Mouse (Mus musculus) C2C12 (cell line): ENCODE data around the gene March9. TPM values are rescaled to one million over a fixed set of nuclear protein-coding genes. Genes with fewer than 3 reads are reported as not detected.

Experiments used
- H3K27me3 ChIP-seq: one replicate; pipeline ENCODE4 v1.6.1; 2011; ENCODE audit not compliant: control insufficient read depth, insufficient read depth, insufficient read length
- H3K36me3 ChIP-seq: one replicate; pipeline ENCODE4 v1.6.1; 2011; ENCODE audit not compliant: control insufficient read depth, insufficient read depth
- H3K4me3 ChIP-seq: one replicate; pipeline ENCODE4 v1.5.1; 2011; ENCODE audit warnings: mild to moderate bottlenecking, control low read depth; ENCODE audit not compliant: poor library complexity, insufficient read depth, severe bottlenecking
- H3K79me2 ChIP-seq: one replicate; pipeline ENCODE4 v1.6.1; 2011; ENCODE audit not compliant: control insufficient read depth, insufficient read depth
- H3K79me3 ChIP-seq: one replicate; pipeline ENCODE4 v1.6.1; 2011; ENCODE audit warnings: low read depth, control low read depth
- H3ac ChIP-seq: one replicate; pipeline ENCODE3; 2011; ENCODE audit warnings: low read depth; ENCODE audit not compliant: control insufficient read depth, insufficient read length
- CEBPB ChIP-seq: IDR thresholded peaks from one replicate; pipeline ENCODE4 v1.6.1; 2011; ENCODE audit warnings: low read depth, mild to moderate bottlenecking, control low read depth, moderate library complexity
- CTCF ChIP-seq: IDR thresholded peaks from one replicate; pipeline ENCODE4 v1.5.1; 2011; ENCODE audit not compliant: control insufficient read depth, insufficient read depth, insufficient read length
- FOSL1 ChIP-seq: IDR thresholded peaks from one replicate; pipeline ENCODE4 v1.8.0; 2011; ENCODE audit warnings: mild to moderate bottlenecking, low read length; ENCODE audit not compliant: poor library complexity, insufficient read depth, severe bottlenecking
- MAX ChIP-seq: IDR thresholded peaks from one replicate; pipeline ENCODE4 v1.6.1; 2011; ENCODE audit warnings: mild to moderate bottlenecking, control low read depth
- MYOD1 ChIP-seq: IDR thresholded peaks from one replicate; pipeline ENCODE4 v1.6.1; 2011; ENCODE audit warnings: low read depth; ENCODE audit not compliant: control insufficient read depth, insufficient read length
- MYOG ChIP-seq: IDR thresholded peaks from one replicate; pipeline ENCODE4 v1.6.1; 2011; ENCODE audit not compliant: control insufficient read depth, insufficient read length; ENCODE audit errors: extremely low read depth
- USF1 ChIP-seq: IDR thresholded peaks from one replicate; pipeline ENCODE4 v1.6.1; 2011; ENCODE audit warnings: low read depth, mild to moderate bottlenecking, control low read depth, moderate library complexity
- polyA plus RNA-seq: library from polyadenylated mRNA; unstranded; fragments of >200 nt; fragmentation: generic; extraction: Trizol; gene quantifications from one replicate; pipeline ENCODE4 v1.2.1, GENCODE M21; 2012; ENCODE audit warnings: missing spikeins

The March9 gene
- polyA plus RNA-seq, 1 experiment = 3.0 TPM

DNA sequence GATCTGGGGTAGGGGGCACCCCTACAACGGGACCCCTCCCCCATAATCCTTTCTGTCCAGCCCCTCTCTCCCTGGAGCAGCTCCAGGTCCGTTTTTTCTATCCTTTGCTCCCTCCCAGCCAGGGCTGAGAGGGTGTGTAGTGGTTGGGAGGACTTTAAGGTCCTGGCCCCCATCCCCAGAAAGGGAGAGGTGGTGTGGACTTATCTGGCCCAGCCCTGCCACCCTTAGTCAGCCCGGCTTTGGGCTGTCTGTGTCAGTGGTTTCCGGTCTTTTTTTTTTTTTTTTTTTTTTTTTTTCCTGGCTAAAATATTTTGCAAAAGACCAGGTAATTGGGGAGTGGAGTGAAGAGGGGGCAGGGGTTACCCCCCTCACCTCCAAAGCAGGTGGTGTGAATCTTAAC, 32.8 kb upstream of the March9 start:
- H3K27me3 ChIP-seq = no peaks in the 10 kb centered on the region
- peaks cover 3% of the 10 kb centered on the region for H3K36me3 ChIP-seq
- H3K79me2 ChIP-seq = no peaks in the 10 kb centered on the region
- no peak overlapping the region for H3K4me3 ChIP-seq
- no peak overlapping the region for H3ac ChIP-seq
- TF ChIP-seq MYOG (no peak), CTCF (no peak), MAX (no peak)
- no peaks in the 10 kb centered on the region for H3K79me3 ChIP-seq

DNA sequence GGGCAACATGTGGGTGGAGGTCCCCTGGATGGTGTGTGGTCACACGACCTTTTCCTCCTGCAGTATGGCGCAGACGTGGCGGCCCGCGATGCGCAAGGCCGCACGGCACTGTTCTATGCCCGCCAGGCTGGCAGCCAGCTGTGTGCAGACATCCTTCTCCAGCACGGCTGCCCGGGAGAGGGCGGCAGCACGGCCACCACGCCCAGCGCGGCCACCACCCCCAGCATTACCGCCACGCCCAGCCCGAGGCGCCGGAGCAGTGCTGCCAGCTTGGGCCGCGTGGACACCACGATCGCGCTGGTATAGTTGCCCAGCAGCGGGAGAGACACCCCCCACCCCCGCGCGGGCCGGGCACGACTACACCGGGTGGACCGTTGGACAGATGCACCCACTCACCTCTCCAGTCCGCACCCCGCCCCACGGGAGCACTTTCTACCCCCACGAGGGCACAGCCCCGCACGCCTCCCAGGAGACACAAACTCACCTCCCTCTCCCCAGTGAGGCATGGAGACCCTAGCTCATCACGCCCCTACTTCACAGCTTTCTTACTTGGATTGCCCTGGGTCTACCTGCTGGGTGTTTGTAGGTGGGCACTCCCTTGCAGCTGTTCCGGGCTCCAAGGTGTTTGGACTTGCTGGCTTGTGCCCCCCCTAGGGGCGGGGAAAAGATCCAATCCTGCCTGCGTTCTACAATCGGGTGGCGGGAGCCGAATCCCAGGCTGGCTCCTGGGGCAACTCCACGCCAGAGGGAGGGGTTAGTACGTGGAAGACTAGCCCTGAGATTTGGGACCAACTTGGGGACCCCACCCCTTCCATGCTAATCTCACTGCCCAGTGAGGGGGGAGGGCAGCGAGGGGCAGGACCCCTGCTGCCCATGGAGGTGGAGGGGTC, 31.8 kb upstream of the March9 start:
- peak overlapping the region; percentile 42 for H3ac ChIP-seq
- no peak for TF ChIP-seq MYOD1
- peak; percentile 47 for TF ChIP-seq MAX
- no peak for TF ChIP-seq MYOG
- no peak for TF ChIP-seq USF1
- TF ChIP-seq CTCF = peak; percentile 50
- TF ChIP-seq CEBPB = no peak
- no peak for TF ChIP-seq FOSL1
- no peaks in the 10 kb centered on the region for H3K79me2 ChIP-seq
- H3K27me3 ChIP-seq = no peaks in the 10 kb centered on the region
- no peaks in the 10 kb centered on the region for H3K79me3 ChIP-seq
- no peaks in the 10 kb centered on the region for H3K36me3 ChIP-seq
- no peak overlapping the region for H3K4me3 ChIP-seq

DNA sequence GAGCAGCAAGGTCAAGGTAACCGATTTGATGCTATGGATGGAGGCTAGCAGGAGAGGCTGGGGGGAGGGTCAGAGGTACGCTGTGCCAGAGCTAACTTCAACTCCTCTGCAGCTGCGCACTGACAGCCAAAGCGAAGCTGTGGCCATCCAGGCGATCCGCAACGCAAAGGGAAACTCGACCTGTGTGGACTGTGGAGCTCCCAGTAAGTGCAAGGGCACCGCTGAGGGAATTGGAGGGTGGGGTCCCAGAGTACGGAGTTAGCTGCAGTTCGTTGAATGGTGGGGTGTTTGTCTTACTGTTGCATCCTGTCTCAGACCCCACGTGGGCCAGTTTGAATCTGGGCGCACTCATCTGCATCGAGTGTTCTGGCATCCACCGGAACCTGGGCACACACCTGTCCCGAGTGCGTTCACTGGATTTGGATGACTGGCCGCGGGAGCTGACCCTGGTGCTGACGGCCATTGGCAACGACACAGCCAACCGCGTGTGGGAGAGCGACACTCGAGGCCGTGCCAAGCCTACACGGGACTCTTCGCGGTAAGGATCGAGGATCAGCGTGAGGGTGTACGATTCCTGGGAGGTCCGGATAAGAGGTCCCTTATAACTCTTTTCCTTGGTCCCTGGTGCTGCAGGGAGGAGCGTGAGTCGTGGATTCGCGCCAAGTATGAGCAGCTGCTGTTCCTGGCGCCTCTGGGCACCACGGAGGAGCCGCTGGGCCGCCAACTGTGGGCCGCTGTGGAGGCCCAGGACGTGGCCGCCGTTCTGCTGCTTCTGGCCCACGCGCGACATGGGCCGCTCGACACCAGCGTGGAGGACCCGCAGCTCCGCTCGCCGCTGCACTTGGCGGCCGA, 30.8 kb upstream of the March9 start:
- H3K4me3 ChIP-seq = peak overlapping the region; percentile 6
- peak overlapping the region; percentile 42 for H3ac ChIP-seq
- H3K27me3 ChIP-seq = no peaks in the 10 kb centered on the region
- H3K79me3 ChIP-seq = no peaks in the 10 kb centered on the region
- H3K79me2 ChIP-seq = no peaks in the 10 kb centered on the region
- no peaks in the 10 kb centered on the region for H3K36me3 ChIP-seq
- TF ChIP-seq MAX (peak; percentile 83), CTCF (no peak), CEBPB (no peak), FOSL1 (no peak), MYOG (no peak), USF1 (no peak), MYOD1 (peak; percentile 34)

DNA sequence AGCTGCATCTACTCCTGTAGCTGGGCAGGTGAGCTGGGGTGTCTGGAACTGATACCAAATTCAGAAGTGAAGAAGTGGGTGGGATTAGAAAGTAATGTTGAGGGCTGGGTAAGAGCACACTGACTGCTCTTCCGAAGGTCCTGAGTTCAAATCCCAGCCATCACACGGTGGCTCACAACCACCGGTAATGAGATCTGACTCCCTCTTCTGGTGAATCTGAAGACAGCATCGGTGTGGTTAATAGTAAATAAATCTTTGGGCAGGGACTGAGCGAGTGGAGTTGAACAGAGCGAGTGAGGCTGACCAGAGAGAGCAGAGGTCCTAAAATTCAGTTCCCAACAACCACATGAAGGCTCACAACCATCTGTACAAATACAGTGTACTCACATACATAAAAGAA, 25.6 kb upstream of the March9 start:
- no peaks in the 10 kb centered on the region for H3K79me3 ChIP-seq
- H3K4me3 ChIP-seq = no peak overlapping the region
- TF ChIP-seq MAX = no peak
- TF ChIP-seq MYOD1 = no peak
- no peak for TF ChIP-seq CTCF
- TF ChIP-seq FOSL1 = no peak
- no peak for TF ChIP-seq CEBPB
- no peak for TF ChIP-seq MYOG
- TF ChIP-seq USF1 = no peak
- H3K79me2 ChIP-seq = no peaks in the 10 kb centered on the region
- H3K36me3 ChIP-seq = no peaks in the 10 kb centered on the region
- H3K27me3 ChIP-seq = no peaks in the 10 kb centered on the region
- H3ac ChIP-seq = no peak overlapping the region

DNA sequence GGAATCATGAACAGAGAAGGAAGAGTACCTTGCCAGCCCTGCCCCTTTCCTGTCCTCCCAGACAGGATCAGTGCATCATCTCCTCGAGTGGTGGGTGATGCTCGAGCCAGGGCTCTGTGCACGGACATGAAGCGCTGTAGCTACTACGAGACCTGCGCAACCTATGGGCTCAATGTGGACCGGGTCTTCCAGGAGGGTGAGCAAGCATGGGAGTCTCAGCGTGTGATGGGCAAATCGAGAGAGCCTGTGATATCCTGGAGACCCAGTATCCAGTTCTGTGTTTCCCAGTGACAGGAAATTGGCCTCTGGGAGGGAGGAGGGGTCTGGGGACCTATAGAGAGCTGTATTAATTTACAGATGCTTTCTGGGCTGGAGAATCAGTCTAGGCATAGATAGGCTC, 25.1 kb upstream of the March9 start:
- Histone ChIP-seq H3ac (no peak overlapping the region), H3K36me3 (no peaks in the 10 kb centered on the region), H3K27me3 (peaks cover 3% of the 10 kb centered on the region), H3K79me3 (no peaks in the 10 kb centered on the region), H3K79me2 (no peaks in the 10 kb centered on the region), H3K4me3 (no peak overlapping the region)
- TF ChIP-seq MYOD1 = no peak
- TF ChIP-seq CTCF = no peak
